Mouse (Mus musculus) cerebellum, adult 9-10 months (tissue): ENCODE results near the gene Slc39a13.
A peak's percentile ranks its signal among the peaks of the same experiment; 100 is the strongest.
"Not testable (repeated sequence)": the region's sequence is repeated elsewhere in the genome, so short reads cannot be mapped to it uniquely, and the experiment has no call there.

Source experiments
- DNase-seq: peaks from one replicate; pipeline ENCODE4 v3.0.0; 2022

The Slc39a13 gene

DNA sequence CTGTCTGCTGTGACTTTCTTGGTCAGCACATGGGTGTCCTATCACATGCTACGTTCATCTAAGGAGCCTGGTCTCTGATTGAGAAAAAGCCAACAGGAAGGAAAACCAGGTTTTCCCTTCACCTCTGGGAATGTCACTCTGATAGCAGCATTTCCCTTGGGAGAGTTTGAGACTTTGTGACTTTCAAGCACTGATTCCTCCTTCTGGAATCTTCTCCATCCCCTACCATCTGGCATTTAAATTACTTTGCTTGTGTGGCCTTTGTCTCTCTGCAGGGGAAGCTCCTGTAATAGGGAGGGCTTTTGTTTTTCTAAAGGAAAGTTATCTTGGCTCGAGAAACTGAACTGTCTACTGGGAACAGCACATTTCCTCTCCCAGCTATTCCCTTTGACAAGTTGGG lies 47.1 kb downstream of the Slc39a13 start:
- no peak for DNase-seq

DNA sequence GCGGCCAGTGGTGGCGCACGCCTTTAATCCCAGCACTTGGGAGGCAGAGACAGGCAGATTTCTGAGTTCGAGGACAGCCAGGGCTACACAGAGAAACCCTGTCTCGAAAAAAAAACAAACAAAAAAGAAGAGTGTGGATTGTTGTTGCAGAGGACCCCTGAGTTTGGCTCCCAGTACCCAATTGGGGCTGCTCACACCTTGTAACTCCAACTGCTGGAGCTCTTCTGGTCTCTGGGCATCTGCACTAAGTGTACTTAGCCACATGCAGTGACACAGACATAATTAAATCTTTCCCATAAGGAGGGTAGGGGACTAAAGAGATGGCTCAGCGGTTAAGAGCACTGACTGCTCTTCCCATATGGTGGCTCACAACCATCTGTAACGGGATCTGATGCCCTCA lies 48.0 kb downstream of the Slc39a13 start:
- not testable (repeated sequence) for DNase-seq

DNA sequence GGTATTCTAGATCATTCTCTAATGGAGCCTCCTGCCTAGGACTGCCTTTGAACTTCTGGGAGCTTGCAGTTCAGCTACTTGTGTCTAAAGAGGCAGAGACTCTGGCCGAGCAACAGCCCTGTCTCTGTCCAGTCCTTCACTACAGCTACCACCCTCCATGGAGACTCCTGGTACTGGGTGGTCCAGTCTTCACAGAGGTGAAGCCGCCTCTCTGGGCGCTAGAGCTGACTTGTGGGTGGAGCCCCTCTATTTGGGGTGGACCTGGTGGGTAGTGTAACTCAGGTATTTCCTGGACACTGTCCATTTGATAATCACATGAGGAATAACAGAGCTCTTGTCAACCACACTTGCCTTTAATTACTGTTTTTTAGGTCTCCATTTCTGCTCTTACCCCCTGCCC lies 50.3 kb downstream of the Slc39a13 start:
- DNase-seq: no peak

DNA sequence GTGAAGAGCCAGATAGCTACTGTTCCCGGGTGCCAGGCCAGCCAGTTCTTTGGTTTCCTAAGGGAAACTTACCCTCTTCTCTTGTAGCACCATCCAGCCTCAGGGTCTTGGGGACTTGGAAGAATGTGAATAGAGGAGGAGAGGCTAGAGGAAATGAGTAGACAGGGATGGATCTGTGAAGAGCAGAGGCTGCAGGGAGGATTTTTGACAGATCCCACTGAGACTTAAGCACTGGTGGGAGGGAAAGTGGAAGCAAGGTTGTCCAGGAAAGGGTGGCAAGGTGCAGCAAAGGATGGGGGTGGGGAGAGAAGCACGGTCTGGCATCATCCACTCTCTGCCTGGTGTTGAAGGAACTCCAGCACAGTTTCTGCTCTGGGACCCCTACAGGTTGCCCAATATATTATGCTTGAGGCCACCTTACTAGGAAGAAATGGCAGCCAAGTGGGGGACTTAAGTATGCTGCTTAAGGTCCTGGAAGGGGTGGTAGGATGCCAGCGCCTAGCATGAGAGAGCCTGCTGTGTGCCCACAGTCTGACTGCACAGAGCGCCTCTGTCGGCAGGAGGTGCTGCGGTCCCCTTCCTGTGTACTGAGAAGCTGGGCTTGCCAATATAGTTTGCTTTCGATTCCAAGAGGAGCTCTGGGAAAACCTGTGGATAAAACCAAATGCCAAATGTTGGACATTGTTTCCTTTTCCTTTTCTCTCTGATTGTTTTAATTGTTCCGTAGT lies 52.0 kb downstream of the Slc39a13 start:
- DNase-seq: peak; percentile 72

DNA sequence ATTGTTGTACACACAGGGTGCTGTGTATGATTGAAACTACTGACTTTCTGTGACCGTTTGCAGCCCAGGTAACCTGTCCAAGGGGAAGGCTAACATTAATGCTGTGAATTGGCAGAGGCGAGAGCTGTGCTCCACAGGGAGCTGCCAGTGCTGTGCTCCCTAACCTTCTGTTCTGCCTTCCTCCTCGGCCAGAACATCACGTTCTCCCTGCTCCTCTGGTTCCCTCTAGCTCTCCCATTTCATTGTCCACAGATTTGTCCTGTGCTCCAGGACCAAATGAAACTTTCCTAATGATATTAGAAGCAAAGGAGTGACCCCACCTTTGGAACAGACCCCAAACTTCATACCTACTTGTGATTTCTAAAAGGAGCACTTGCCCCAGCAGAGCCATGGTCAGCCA lies 54.8 kb downstream of the Slc39a13 start:
- DNase-seq: peak; percentile 90

DNA sequence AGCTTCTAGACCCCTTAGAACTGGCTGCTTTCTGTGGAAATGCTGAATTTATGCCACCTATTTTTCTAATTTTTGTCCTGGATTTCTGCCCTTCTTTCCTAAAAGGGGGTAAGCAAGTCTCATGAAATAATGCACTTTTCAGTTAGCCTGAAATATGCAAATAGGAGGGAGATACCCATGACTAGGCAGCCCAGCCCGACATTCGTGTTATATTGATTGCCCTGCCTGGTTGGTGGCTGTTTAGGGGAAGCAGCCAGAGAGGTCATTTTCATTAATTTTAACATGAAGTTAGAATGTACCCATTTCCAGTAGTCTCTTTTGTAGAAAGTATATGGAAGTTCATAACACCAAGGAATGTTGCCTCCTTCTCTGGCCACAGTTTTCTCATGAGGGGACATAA lies 56.3 kb downstream of the Slc39a13 start:
- no peak for DNase-seq
